9 mouse cellular contexts compared by ENCODE assay signal in the genomic region with DNA sequence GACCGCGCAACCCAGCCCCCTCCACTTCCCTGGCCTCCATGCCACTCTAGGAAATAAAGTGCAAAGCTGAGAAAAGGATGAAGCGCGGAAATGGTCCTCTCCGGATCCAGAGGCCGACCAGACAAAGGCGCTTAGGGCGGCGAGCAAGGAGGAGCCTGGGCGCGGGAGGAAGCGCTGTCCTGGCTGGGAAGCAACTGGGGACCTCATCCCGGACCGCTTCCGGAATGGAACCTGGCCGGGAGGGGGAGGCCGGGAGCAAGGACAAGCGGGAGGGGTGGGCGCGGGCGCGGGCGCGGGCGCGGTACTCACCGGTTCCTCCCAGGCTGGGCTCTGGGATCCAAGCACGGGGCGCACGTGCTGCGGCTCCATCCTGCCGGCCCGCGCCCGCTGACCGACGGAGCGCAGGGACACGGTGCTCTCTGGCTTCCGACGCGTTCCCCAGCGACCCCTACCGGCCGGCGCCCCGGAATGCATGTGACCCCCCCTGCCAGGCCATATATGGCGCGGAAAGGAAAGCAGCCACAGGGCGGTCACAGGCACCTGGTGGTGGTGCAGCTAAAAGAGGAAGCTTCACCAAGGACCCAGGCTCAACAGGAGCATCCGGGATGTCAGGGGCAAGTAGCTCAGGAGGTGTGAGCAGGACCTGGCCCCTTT. TPM values are rescaled to one million over a fixed set of nuclear protein-coding genes. Genes with fewer than 3 reads are reported as not detected.
DNase-seq lines count a peak whose midpoint lies in the region; ATAC-seq and TF ChIP-seq lines count a peak whose summit lies in the region.
"Not testable (repeated sequence)": the region's sequence is repeated elsewhere in the genome, so short reads cannot be mapped to it uniquely, and the experiment has no call there.
"Had no signal": no experiment of that assay in that cellular context is flagged by ENCODE, and none has a peak within 500 bp of the region (broad histone marks: within the 10 kb centered on the region; RNA-seq: fewer than 3 reads in every experiment).

TSS of gene Gm3468 (minus strand) at position 394 of the 654 bp plus-strand sequence.

- peak within 1 kb of the TSS; percentile 36 for H3K9ac ChIP-seq in forebrain, embryonic 15.5 days (replicated peaks)
- not testable (repeated sequence) for H3K9ac ChIP-seq in heart, postnatal 0 days (replicated peaks; ENCODE audit: low read depth, low read length); midbrain, postnatal 0 days (replicated peaks; ENCODE audit: low read length, poor library complexity, severe bottlenecking); stomach, embryonic 15.5 days

- peak within 1 kb of the TSS; percentile 45 for H3K4me2 ChIP-seq in forebrain, embryonic 15.5 days (replicated peaks)
- peak within 1 kb of the TSS; percentile 49 for H3K4me2 ChIP-seq in heart, postnatal 0 days (ENCODE audit: low read depth, low read length)
- H3K4me2 ChIP-seq in midbrain, postnatal 0 days (ENCODE audit: low read depth, low read length, poor library complexity, severe bottlenecking) = peak within 1 kb of the TSS; percentile 34; the same call in 1 of the 2 replicates
- H3K4me2 ChIP-seq in stomach, embryonic 15.5 days = peak within 1 kb of the TSS; percentile 47

- DNase-seq in CD4-positive, CD25-positive, alpha-beta regulatory T cell, adult 2 months (ENCODE audit: low read depth, low spot score) = peak; percentile 88
- peak; percentile 16 to 48 for DNase-seq in cerebellum, adult 2 months
- DNase-seq in heart, postnatal 0 days (ENCODE audit: low spot score) = peak; percentile 20
- peak; percentile 71 for DNase-seq in kidney, postnatal 10 days
- peak; percentile 66 for DNase-seq in liver
- DNase-seq in midbrain, postnatal 0 days (ENCODE audit: low spot score) = peak; percentile 65

- H3K4me1 ChIP-seq in cerebellum, adult 2 months (ENCODE audit: control insufficient read depth, insufficient read depth, low read length); forebrain, embryonic 15.5 days; heart, postnatal 0 days (ENCODE audit: control insufficient read depth, insufficient read depth); midbrain, postnatal 0 days (ENCODE audit: insufficient read depth, low read length); stomach, embryonic 15.5 days: not testable (repeated sequence)

- TF ChIP-seq EP300 in heart, postnatal 0 days (IDR thresholded peaks at IDR 0.05; ENCODE audit: low read depth) = not testable (repeated sequence)

- not testable (repeated sequence) for H3K4me3 ChIP-seq in cerebellum, adult 2 months (replicated peaks; ENCODE audit: insufficient read depth, low read depth, low read length)
- peak within 1 kb of the TSS; percentile 46 for H3K4me3 ChIP-seq in forebrain, embryonic 15.5 days
- peak within 1 kb of the TSS; percentile 32 for H3K4me3 ChIP-seq in heart, postnatal 0 days (ENCODE audit: low read depth, low read length)
- H3K4me3 ChIP-seq in midbrain, postnatal 0 days (ENCODE audit: low read depth, low read length) = peak within 1 kb of the TSS; percentile 34
- H3K4me3 ChIP-seq in stomach, embryonic 15.5 days (replicated peaks) = peak within 1 kb of the TSS; percentile 36

- peak; percentile 91 for ATAC-seq in forebrain, embryonic 15.5 days (replicated peaks)
- ATAC-seq in heart, postnatal 0 days (ENCODE audit: insufficient read depth, low read depth) = peak; percentile 75; the same call in 1 of the 2 replicates
- peak; percentile 91 for ATAC-seq in midbrain, postnatal 0 days (ENCODE audit: low FRiP score)
- ATAC-seq in stomach, embryonic 15.5 days (ENCODE audit: insufficient read depth, low FRiP score, low read depth) = not testable (repeated sequence)

- H3K36me3 ChIP-seq in forebrain, embryonic 15.5 days; heart, postnatal 0 days (replicated peaks; ENCODE audit: control insufficient read depth, insufficient read depth, low read length); midbrain, postnatal 0 days (ENCODE audit: insufficient read depth, low read length); stomach, embryonic 15.5 days: not testable (repeated sequence)

- 6% methylated on average over 46 of the region's 51 CpGs for WGBS in cerebellum, adult 2 months
- under 1% methylated on average over 42 of the region's 51 CpGs for WGBS in forebrain, embryonic 15.5 days
- whole genome bisulfite sequencing in heart, postnatal 0 days = 0% methylated on average over 27 of the region's 51 CpGs
- WGBS in midbrain, postnatal 0 days = 0% methylated on average over 14 of the region's 51 CpGs
- WGBS in stomach, embryonic 15.5 days = under 1% methylated on average over 35 of the region's 51 CpGs

- not testable (repeated sequence) for TF ChIP-seq POLR2A in cerebellum, adult 2 months (IDR thresholded peaks at IDR 0.05; ENCODE audit: borderline replicate concordance, insufficient read depth, low read length)

- H3K27ac ChIP-seq in cerebellum, adult 2 months (ENCODE audit: insufficient read depth, low read length); forebrain, embryonic 15.5 days (replicated peaks); heart, postnatal 0 days (ENCODE audit: low read depth); midbrain, postnatal 0 days (ENCODE audit: low read depth, low read length); stomach, embryonic 15.5 days: not testable (repeated sequence)

- TF ChIP-seq CTCF in cerebellum, adult 2 months (IDR thresholded peaks at IDR 0.05; ENCODE audit: borderline replicate concordance, insufficient read depth, low read depth, low read length) = not testable (repeated sequence)
- TF ChIP-seq CTCF in heart, postnatal 0 days (IDR thresholded peaks at IDR 0.05; ENCODE audit: low read depth) = peak; percentile 67
- peak; percentile 72 for TF ChIP-seq CTCF in midbrain, postnatal 0 days (IDR thresholded peaks at IDR 0.05)

- not testable (repeated sequence) for H3K27me3 ChIP-seq in cerebellum, adult 2 months (ENCODE audit: control insufficient read depth, insufficient read depth, low read length); forebrain, embryonic 15.5 days; heart, postnatal 0 days (ENCODE audit: control insufficient read depth, insufficient read depth, low read length); midbrain, postnatal 0 days (ENCODE audit: insufficient read depth, low read length); stomach, embryonic 15.5 days (replicated peaks)

- not testable (repeated sequence) for H3K9me3 ChIP-seq in forebrain, embryonic 15.5 days; heart, postnatal 0 days (replicated peaks; ENCODE audit: control insufficient read depth, low read length); midbrain, postnatal 0 days (ENCODE audit: low read length); stomach, embryonic 15.5 days

RNA-seq across cellular contexts. Expression of gene Gm3468, which starts in this region (rescaled TPM):
- 2.1 and 2.7 TPM in 2 replicates for polyA plus RNA-seq in cerebellum, adult 2 months (2012; rRNA removed)
- polyA plus RNA-seq in forebrain, embryonic 15.5 days (2015; fragmentation: Nextera tagmentation; extraction: Ambion mirVana) = 2.4 and 2.9 TPM in 2 replicates
- total RNA-seq in heart, postnatal 0 days (2014; rRNA removed; ENCODE audit: low replicate concordance) = 0.31 and 3.8 TPM in 2 replicates
- 0.62 and 1.1 TPM in 2 replicates for polyA plus RNA-seq in heart, postnatal 0 days (2015; fragmentation: Nextera tagmentation; extraction: Ambion mirVana)
- total RNA-seq in midbrain, postnatal 0 days (2014; rRNA removed) = 4.5 and 5.1 TPM in 2 replicates
- 6.9 and 7.4 TPM in 2 replicates for polyA plus RNA-seq in midbrain, postnatal 0 days (2015; fragmentation: Nextera tagmentation; extraction: Ambion mirVana)
- 1.6 and 1.9 TPM in 2 replicates for polyA plus RNA-seq in stomach, embryonic 15.5 days (2015; fragmentation: Nextera tagmentation; extraction: Ambion mirVana)
- polyA plus RNA-seq: C2C12 had no signal

Comparison
In these comparisons a context has a peak if more than half of its experiments do, and no peak if none do; other contexts are left out.
1. DNase-seq: peak in every context shown above with its lines; median percentile 88 in CD4-positive, CD25-positive, alpha-beta regulatory T cell, adult 2 months; 71 in kidney, postnatal 10 days; 66 in liver; 65 in midbrain, postnatal 0 days; 32 in cerebellum, adult 2 months; 20 in heart, postnatal 0 days.